Mouse (Mus musculus) megakaryocyte, adult 5-6 weeks (primary cell): ENCODE measurements around the gene Zfp687. TPM values are rescaled to one million over a fixed set of nuclear protein-coding genes. Genes with fewer than 3 reads are reported as not detected.

Experiments
- ATAC-seq: 2 replicates; pipeline ENCODE4 v1.8.0; 2016; ENCODE audit warnings: mild to moderate bottlenecking, inconsistent platforms; ENCODE audit not compliant: poor library complexity, severe bottlenecking
- total RNA-seq, 2 experiments: library from RNA; stranded (forward) in 1 of 2; stranded (reverse) in 1 of 2; fragments of 153-499, 151-499 nt in 1 of 2; fragments of 221-1000, 200-1000 nt in 1 of 2; gene quantifications; 2 replicates each; pipeline versions ENCODE4 v1.2.3 to v1.2.4; 2015 to 2017

Gene Zfp687
- total RNA-seq, 2 experiments from 2014 or later = 10.0 to 11.7 TPM

GRCm38 (mm10) chr3:94965878-94966277, 49.4 kb downstream of the Zfp687 start:
- ATAC-seq = no peak

GRCm38 (mm10) chr3:94964989-94965388, 50.3 kb downstream of the Zfp687 start:
- ATAC-seq = no peak

- no peak for ATAC-seq
Observed at GRCm38 (mm10) chr3:94960322-94960721, 54.9 kb downstream of the Zfp687 start.

- ATAC-seq = no peak
Observed at GRCm38 (mm10) chr3:94959871-94960270, 55.4 kb downstream of the Zfp687 start.

- no peak for ATAC-seq
Observed at GRCm38 (mm10) chr3:94958295-94958694, 57.0 kb downstream of the Zfp687 start.

Other genes starting within 250 kb of the Zfp687 start
- not detected in 2 replicates for gene Cgn, start 229.0 kb downstream of the Zfp687 start, total RNA-seq (2015)
- gene Cgn, start 229.0 kb downstream of the Zfp687 start, total RNA-seq (2017) = not detected in 2 replicates
- 28.8 and 41.8 TPM in 2 replicates for gene Pogz, start 177.9 kb downstream of the Zfp687 start, total RNA-seq (2015)
- gene Pogz, start 177.9 kb downstream of the Zfp687 start, total RNA-seq (2017) = 12.1 and 14.4 TPM in 2 replicates
- 344 and 379 TPM in 2 replicates for gene Psmb4, start 128.5 kb downstream of the Zfp687 start, total RNA-seq (2015)
- 179 and 223 TPM in 2 replicates for gene Psmb4, start 128.5 kb downstream of the Zfp687 start, total RNA-seq (2017)
- gene Selenbp1, start 82.4 kb downstream of the Zfp687 start, total RNA-seq (2015) = 22.8 and 26.8 TPM in 2 replicates
- gene Selenbp1, start 82.4 kb downstream of the Zfp687 start, total RNA-seq (2017) = 25.2 and 27.9 TPM in 2 replicates
- 7.0 and 9.1 TPM in 2 replicates for gene Rfx5, start 61.4 kb downstream of the Zfp687 start, total RNA-seq (2015)
- gene Rfx5, start 61.4 kb downstream of the Zfp687 start, total RNA-seq (2017) = 8.7 and 10.2 TPM in 2 replicates
- gene Pi4kb, start 40.7 kb downstream of the Zfp687 start, total RNA-seq (2015) = 22.2 and 31.4 TPM in 2 replicates
- 17.9 and 21.4 TPM in 2 replicates for gene Pi4kb, start 40.7 kb downstream of the Zfp687 start, total RNA-seq (2017)
- 80.0 and 91.9 TPM in 2 replicates for gene Psmd4, start 27.2 kb upstream of the Zfp687 start, total RNA-seq (2015)
- 224 and 226 TPM in 2 replicates for gene Psmd4, start 27.2 kb upstream of the Zfp687 start, total RNA-seq (2017)
- gene Pip5k1a, start 91.5 kb upstream of the Zfp687 start, total RNA-seq (2015) = 9.7 and 15.8 TPM in 2 replicates
- 12.4 and 14.5 TPM in 2 replicates for gene Pip5k1a, start 91.5 kb upstream of the Zfp687 start, total RNA-seq (2017)
- 33.6 and 37.3 TPM in 2 replicates for gene Vps72, start 95.6 kb upstream of the Zfp687 start, total RNA-seq (2015)
- 74.0 and 77.3 TPM in 2 replicates for gene Vps72, start 95.6 kb upstream of the Zfp687 start, total RNA-seq (2017)
- 1.1 and 4.4 TPM in 2 replicates for gene Tmod4, start 109.0 kb upstream of the Zfp687 start, total RNA-seq (2015)
- not detected in 2 replicates for gene Tmod4, start 109.0 kb upstream of the Zfp687 start, total RNA-seq (2017)
- 51.3 and 61.3 TPM in 2 replicates for gene Scnm1, start 118.6 kb upstream of the Zfp687 start, total RNA-seq (2015)
- gene Scnm1, start 118.6 kb upstream of the Zfp687 start, total RNA-seq (2017) = 68.0 and 72.8 TPM in 2 replicates
- gene Lysmd1, start 118.6 kb upstream of the Zfp687 start, total RNA-seq (2015) = 3.3 and 3.8 TPM in 2 replicates
- gene Lysmd1, start 118.6 kb upstream of the Zfp687 start, total RNA-seq (2017) = 4.4 and 5.0 TPM in 2 replicates
- 77.5 and 85.2 TPM in 2 replicates for gene Tnfaip8l2, start 126.9 kb upstream of the Zfp687 start, total RNA-seq (2015)
- 103 and 115 TPM in 2 replicates for gene Tnfaip8l2, start 126.9 kb upstream of the Zfp687 start, total RNA-seq (2017)
- 0.04 TPM in 1 of 2 replicates, not detected in the other for gene Sema6c, start 145.0 kb upstream of the Zfp687 start, total RNA-seq (2015)
- not detected in 2 replicates for gene Sema6c, start 145.0 kb upstream of the Zfp687 start, total RNA-seq (2017)
- gene Gabpb2, start 202.5 kb upstream of the Zfp687 start, total RNA-seq (2015) = 37.6 and 39.3 TPM in 2 replicates
- gene Gabpb2, start 202.5 kb upstream of the Zfp687 start, total RNA-seq (2017) = 64.2 and 73.3 TPM in 2 replicates
- 131 and 142 TPM in 2 replicates for gene Cdc42se1, start 213.3 kb upstream of the Zfp687 start, total RNA-seq (2015)
- gene Cdc42se1, start 213.3 kb upstream of the Zfp687 start, total RNA-seq (2017) = 151 TPM in 2 replicates
- gene Mllt11, start 216.7 kb upstream of the Zfp687 start, total RNA-seq (2015) = 3.3 and 6.1 TPM in 2 replicates
- gene Mllt11, start 216.7 kb upstream of the Zfp687 start, total RNA-seq (2017) = 2.8 and 7.3 TPM in 2 replicates
- 0.16 and 0.21 TPM in 2 replicates for gene Gm128, start 226.2 kb upstream of the Zfp687 start, total RNA-seq (2015)
- not detected in 2 replicates for gene Gm128, start 226.2 kb upstream of the Zfp687 start, total RNA-seq (2017)
- not detected in 2 replicates for gene Bnipl, start 235.7 kb upstream of the Zfp687 start, total RNA-seq (2015)
- not detected in 2 replicates for gene Bnipl, start 235.7 kb upstream of the Zfp687 start, total RNA-seq (2017)